In the genomic region with DNA sequence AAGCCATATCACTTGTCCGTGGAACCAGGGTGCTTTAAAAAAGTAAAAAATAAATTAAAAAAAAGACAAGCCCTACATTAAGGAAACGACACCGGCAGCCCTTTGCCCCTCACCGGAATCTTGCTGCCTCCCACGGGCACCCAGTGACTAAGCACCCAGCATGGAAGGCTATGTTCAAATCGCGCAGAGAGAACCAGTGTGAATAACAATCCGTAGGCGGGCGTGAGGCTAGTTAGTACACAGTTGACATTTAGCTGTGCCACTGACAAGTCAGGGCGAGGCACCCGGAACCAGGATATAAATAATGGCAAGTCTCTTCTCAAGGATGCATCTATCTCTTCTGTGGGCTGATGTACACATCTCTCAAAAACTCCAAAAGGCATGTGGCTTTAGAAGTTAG, we compare ENCODE assay signal across 13 mouse cellular contexts.
DNase-seq lines count a peak whose midpoint lies in the region.
"Had no signal": no experiment of that assay in that cellular context is flagged by ENCODE, and none has a peak within 500 bp of the region (broad histone marks: within the 10 kb centered on the region; RNA-seq: fewer than 3 reads in every experiment).

No protein-coding gene starts in this region.

- H3K36me3 ChIP-seq in limb, embryonic 10.5 days = no peaks in the 10 kb centered on the region
- H3K36me3 ChIP-seq: hindbrain, embryonic 12.5 days had no signal

- WGBS in limb, embryonic 10.5 days = 86% methylated on average over 12 of the region's 12 CpGs

- H3K4me1 ChIP-seq in limb, embryonic 10.5 days = peaks cover 43% of the 10 kb centered on the region
- H3K4me1 ChIP-seq: hindbrain, embryonic 12.5 days had no signal

- no peak overlapping the region for H3K4me3 ChIP-seq in limb, embryonic 10.5 days
- H3K4me3 ChIP-seq: erythroblast, embryonic 14.5 days; hindbrain, embryonic 12.5 days had no signal

- H3K27ac ChIP-seq in limb, embryonic 10.5 days = no peak overlapping the region
- H3K27ac ChIP-seq: hindbrain, embryonic 12.5 days had no signal

- no peaks in the 10 kb centered on the region for H3K27me3 ChIP-seq in limb, embryonic 10.5 days (ENCODE audit: low read depth, poor library complexity, severe bottlenecking)

- no peaks in the 10 kb centered on the region for H3K9me3 ChIP-seq in limb, embryonic 10.5 days (replicated peaks)
- H3K9me3 ChIP-seq: hindbrain, embryonic 12.5 days had no signal

- DNase-seq in adrenal gland, postnatal 14 days = peak; percentile 38
- no peak for DNase-seq in adrenal gland, postnatal 4 days (ENCODE audit: low spot score in 2 of 2)
- peak; percentile 52 for DNase-seq in layer of hippocampus, adult 9-11 months
- no peak for DNase-seq in layer of hippocampus, adult 8-10 months (ENCODE audit: low spot score in 2 of 2)
- DNase-seq in urinary bladder, postnatal 14 days (ENCODE audit: low spot score) = peak; percentile 22
- no peak for DNase-seq in urinary bladder, postnatal 10 days (ENCODE audit: low spot score)
- no peak for DNase-seq in limb, embryonic 10.5 days (ENCODE audit: low spot score)
- no peak for DNase-seq in natural killer cell, adult 2 months (ENCODE audit: low spot score in 2 of 2)
- DNase-seq: cerebellum, postnatal 10 days; kidney, postnatal 36 days; lung, adult 2 months had no signal

Comparison
In these comparisons a context has a peak if more than half of its experiments do, and no peak if none do; other contexts are left out.
1. DNase-seq: peak in adrenal gland, postnatal 14 days (single experiment), layer of hippocampus, adult 9-11 months (single experiment) and urinary bladder, postnatal 14 days (single experiment); none in adrenal gland, postnatal 4 days (0 of 2), layer of hippocampus, adult 8-10 months (0 of 2), urinary bladder, postnatal 10 days (single experiment), limb, embryonic 10.5 days (single experiment) and natural killer cell, adult 2 months (0 of 2).